Mouse (Mus musculus): ENCODE results near the gene Tbrg4. TPM values are rescaled to one million over a fixed set of nuclear protein-coding genes. Genes with fewer than 3 reads are reported as not detected.

The Tbrg4 gene
- total and polyA plus RNA-seq, 3 experiments = 192 to 756 (median 278) TPM

DNA sequence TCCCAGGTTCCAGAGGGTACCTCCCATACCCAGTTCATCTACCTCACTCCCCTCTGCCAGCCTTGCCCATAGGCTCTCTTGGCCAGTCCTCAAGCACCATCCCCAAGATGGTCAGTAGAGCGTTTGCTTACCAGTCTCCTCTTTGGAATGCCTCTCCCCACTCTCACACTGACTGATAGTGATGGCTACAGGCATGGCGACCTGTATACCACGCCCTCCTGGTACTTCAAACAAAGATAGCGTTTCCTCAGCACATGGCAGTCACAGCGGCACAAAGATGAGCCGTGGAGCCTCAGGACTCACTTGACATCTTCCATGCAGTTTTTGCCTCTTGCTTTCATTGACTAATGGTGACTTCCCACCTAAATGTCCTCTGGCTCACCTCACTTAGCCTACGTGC lies 36.0 kb downstream of the Tbrg4 start:
- TF ChIP-seq CHD2 (IDR thresholded peaks at IDR 0.05; ENCODE audit: low read length) = no peak
- no peak for TF ChIP-seq ZMIZ1 (IDR thresholded peaks at IDR 0.05; ENCODE audit: low read depth, low read length)
- TF ChIP-seq MAX (IDR thresholded peaks at IDR 0.05; ENCODE audit: low read length) = no peak
- no peak for TF ChIP-seq CHD1 (IDR thresholded peaks at IDR 0.05; ENCODE audit: low read depth, low read length)
- Histone ChIP-seq H3K4me3 (ENCODE audit: control insufficient read depth in 1 of 2, insufficient read depth in 1 of 2, low read depth in 2 of 2, low read length in 2 of 2) (no peak overlapping the region), H3K27me3 (ENCODE audit: control insufficient read depth in 1 of 2, insufficient read depth in 2 of 2, low read length in 2 of 2) (no peaks in the 10 kb centered on the region), H3K9me3 (replicated peaks; ENCODE audit: insufficient read depth, low read length) (no peaks in the 10 kb centered on the region), H3K27ac (ENCODE audit: control insufficient read depth, low read depth, low read length) (no peak overlapping the region), H3K9ac (ENCODE audit: control insufficient read depth, low read depth, low read length, poor library complexity, severe bottlenecking) (no peak overlapping the region), H3K79me2 (ENCODE audit: control insufficient read depth, insufficient read depth, low read length, poor library complexity) (no peaks in the 10 kb centered on the region), H3K36me3 (ENCODE audit: control insufficient read depth in 1 of 2, insufficient read depth in 2 of 2, low read length in 2 of 2) (peaks cover 24 to 27% of the 10 kb centered on the region in 2 experiments), H3K4me1 (ENCODE audit: control insufficient read depth in 1 of 2, insufficient read depth in 2 of 2, low read length in 2 of 2) (peaks cover 10 to 28% of the 10 kb centered on the region in 2 experiments)
- no peak for DNase-seq (ENCODE audit: low read depth, low spot score)

DNA sequence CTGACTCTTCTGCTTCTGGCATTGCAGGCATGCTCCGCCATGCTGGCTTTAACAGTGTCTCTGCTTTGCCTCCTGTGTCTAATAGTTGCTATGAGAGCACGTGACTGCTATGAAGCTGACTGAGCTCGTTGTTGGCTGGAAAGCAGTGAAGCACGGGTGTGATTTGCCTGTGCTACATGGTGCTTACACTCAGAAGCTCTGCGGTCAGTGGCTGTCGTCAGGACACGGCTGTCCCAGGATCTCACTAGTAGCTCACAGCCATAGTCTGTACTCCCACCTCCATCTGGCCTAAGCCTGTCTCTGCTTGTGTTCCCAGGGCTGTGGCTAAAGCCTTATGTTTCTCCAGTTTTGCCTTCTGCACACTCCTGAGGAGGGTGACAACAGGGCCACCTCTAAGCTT lies 37.6 kb downstream of the Tbrg4 start:
- Histone ChIP-seq H3K27me3 (ENCODE audit: control insufficient read depth in 1 of 2, insufficient read depth in 2 of 2, low read length in 2 of 2) (no peaks in the 10 kb centered on the region), H3K27ac (ENCODE audit: control insufficient read depth, low read depth, low read length) (no peak overlapping the region), H3K4me1 (ENCODE audit: control insufficient read depth in 1 of 2, insufficient read depth in 2 of 2, low read length in 2 of 2) (peaks cover 10 to 28% of the 10 kb centered on the region in 2 experiments), H3K79me2 (ENCODE audit: control insufficient read depth, insufficient read depth, low read length, poor library complexity) (no peaks in the 10 kb centered on the region), H3K4me3 (ENCODE audit: control insufficient read depth in 1 of 2, insufficient read depth in 1 of 2, low read depth in 2 of 2, low read length in 2 of 2) (no peak overlapping the region), H3K36me3 (ENCODE audit: control insufficient read depth in 1 of 2, insufficient read depth in 2 of 2, low read length in 2 of 2) (peaks cover 24 to 27% of the 10 kb centered on the region in 2 experiments), H3K9ac (ENCODE audit: control insufficient read depth, low read depth, low read length, poor library complexity, severe bottlenecking) (no peak overlapping the region), H3K9me3 (replicated peaks; ENCODE audit: insufficient read depth, low read length) (no peaks in the 10 kb centered on the region)
- no peak for TF ChIP-seq EP300 (IDR thresholded peaks at IDR 0.05; ENCODE audit: low read depth in 1 of 2, low read length in 2 of 2)
- TF ChIP-seq MAFK (IDR thresholded peaks at IDR 0.05; ENCODE audit: borderline replicate concordance, low read depth, low read length) = no peak
- TF ChIP-seq POLR2AphosphoS5 (IDR thresholded peaks at IDR 0.05; ENCODE audit: borderline replicate concordance, low read depth, low read length) = no peak
- TF ChIP-seq MYC (IDR thresholded peaks at IDR 0.05; ENCODE audit: low read depth, low read length) = no peak
- TF ChIP-seq UBTF (IDR thresholded peaks at IDR 0.05; ENCODE audit: borderline replicate concordance, insufficient read depth, low read depth, low read length) = no peak
- no peak for TF ChIP-seq POLR2A (IDR thresholded peaks at IDR 0.05; ENCODE audit: control insufficient read depth in 1 of 2, insufficient read depth in 1 of 2, low read depth in 1 of 2, low read length in 2 of 2, poor library complexity in 1 of 2)
- TF ChIP-seq MEF2A (IDR thresholded peaks at IDR 0.05; ENCODE audit: extremely low read depth, insufficient replicate concordance, low read depth, low read length, poor library complexity, severe bottlenecking) = no peak
- no peak for TF ChIP-seq KAT2A (conservative IDR thresholded peaks at IDR 0.05; ENCODE audit: low read depth, low read length)
- TF ChIP-seq SIN3A (IDR thresholded peaks at IDR 0.05; ENCODE audit: low read length) = no peak
- TF ChIP-seq MAZ (IDR thresholded peaks at IDR 0.05; ENCODE audit: low read depth, low read length) = no peak
- TF ChIP-seq USF2 (IDR thresholded peaks at IDR 0.05; ENCODE audit: borderline replicate concordance in 1 of 2, insufficient read depth in 1 of 2, low read depth in 1 of 2, low read length in 2 of 2) = no peak
- no peak for TF ChIP-seq RCOR1 (IDR thresholded peaks at IDR 0.05; ENCODE audit: low read depth, low read length)
- TF ChIP-seq USF1 (IDR thresholded peaks at IDR 0.05; ENCODE audit: low read depth, low read length) = no peak
- no peak for TF ChIP-seq POLR2AphosphoS2 (IDR thresholded peaks at IDR 0.05; ENCODE audit: low read length)
- TF ChIP-seq TAL1 (IDR thresholded peaks at IDR 0.05; ENCODE audit: low read length) = no peak
- no peak for TF ChIP-seq CHD1 (IDR thresholded peaks at IDR 0.05; ENCODE audit: low read depth, low read length)
- no peak for TF ChIP-seq GABPA (IDR thresholded peaks at IDR 0.05; ENCODE audit: low read depth, low read length)
- no peak for TF ChIP-seq MYB (IDR thresholded peaks at IDR 0.05; ENCODE audit: low read depth, low read length)
- TF ChIP-seq MAX (IDR thresholded peaks at IDR 0.05; ENCODE audit: low read length) = no peak
- DNase-seq (ENCODE audit: low read depth, low spot score) = no peak
